Mouse (Mus musculus) thymus, postnatal 10 days (tissue): ENCODE measurements around the gene Gspt1.

Experiments
- DNase-seq, 2 experiments: peaks; one replicate each; pipeline ENCODE4 v3.0.0; 2021; ENCODE audit warnings: low spot score in 2 of 2

The Gspt1 gene

GRCm38 (mm10) chr16:11202571-11203554, 51.3 kb downstream of the Gspt1 start, which contains the start of gene Rsl1d1:
Rsl1d1 (minus strand) TSS chr16:11203331.
- DNase-seq: peak; percentile 87 to 89

- no peak for DNase-seq
These were observed 52.3 kb downstream of the Gspt1 start for GRCm38 (mm10) chr16:11201740-11202394.

- no peak for DNase-seq
These were observed 53.9 kb downstream of the Gspt1 start for GRCm38 (mm10) chr16:11200247-11200646.

GRCm38 (mm10) chr16:11198467-11198866, 55.7 kb downstream of the Gspt1 start:
- DNase-seq: no peak

- DNase-seq: no peak
These were observed 57.1 kb downstream of the Gspt1 start for GRCm38 (mm10) chr16:11197052-11197451.

- no peak for DNase-seq
These were observed 60.9 kb downstream of the Gspt1 start for GRCm38 (mm10) chr16:11193231-11193630.

GRCm38 (mm10) chr16:11190150-11190549, 64.0 kb downstream of the Gspt1 start:
- DNase-seq: no peak

GRCm38 (mm10) chr16:11177404-11177803, 76.7 kb downstream of the Gspt1 start:
- DNase-seq: no peak

GRCm38 (mm10) chr16:11176884-11177244, 77.3 kb downstream of the Gspt1 start:
- DNase-seq: no peak

GRCm38 (mm10) chr16:11176208-11176883, 77.8 kb downstream of the Gspt1 start, which contains the start of gene Zc3h7a:
Zc3h7a (minus strand) TSS chr16:11176393.
- DNase-seq: peak; percentile 84 to 90

GRCm38 (mm10) chr16:11175489-11176207, 78.5 kb downstream of the Gspt1 start:
- peak in 1 of 2 experiments; percentile 47 for DNase-seq

- no peak for DNase-seq
These were observed 79.0 kb downstream of the Gspt1 start for GRCm38 (mm10) chr16:11175100-11175488.

- peak; percentile 19 to 65 for DNase-seq
These were observed 79.4 kb downstream of the Gspt1 start for GRCm38 (mm10) chr16:11174671-11175081.

- no peak for DNase-seq
These were observed 82.4 kb downstream of the Gspt1 start for GRCm38 (mm10) chr16:11171679-11172078.
